Mouse (Mus musculus): Measurements from ENCODE around the gene Col23a1.

The Col23a1 gene

GRCm38 (mm10) chr11:51482251-51482650, 192.5 kb downstream of the Col23a1 start:
- no peak for DNase-seq (ENCODE audit: low read depth, low spot score)

DNA sequence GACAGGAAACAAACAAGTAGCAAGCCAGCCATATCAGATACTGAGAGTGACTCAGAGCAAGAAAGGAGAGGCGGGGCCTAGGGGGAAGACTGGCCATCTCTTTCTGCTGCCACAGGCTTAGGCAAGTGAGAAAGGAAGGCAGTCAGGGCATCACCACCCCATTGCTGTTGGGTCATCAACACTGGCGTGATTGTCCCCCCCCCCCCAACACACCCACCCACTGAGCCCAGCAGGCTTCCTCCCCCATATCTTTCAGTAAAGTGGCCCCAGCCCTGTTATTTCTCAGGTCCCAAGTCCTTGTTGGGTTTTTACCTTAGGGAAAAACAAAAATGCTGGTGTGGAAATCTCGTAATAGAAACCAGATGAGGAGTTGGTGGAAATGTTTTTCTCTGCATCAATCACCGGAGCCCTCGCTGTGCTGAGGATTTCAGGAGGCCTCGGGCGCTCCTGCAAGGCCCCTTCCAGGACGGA, 195.4 kb downstream of the Col23a1 start:
- DNase-seq (ENCODE audit: low read depth, low spot score): no peak

GRCm38 (mm10) chr11:51485775-51486464, 196.2 kb downstream of the Col23a1 start:
- no peak for DNase-seq (ENCODE audit: low read depth, low spot score)

- no peak for DNase-seq (ENCODE audit: low read depth, low spot score)
Observed at GRCm38 (mm10) chr11:51488813-51489212, 199.1 kb downstream of the Col23a1 start.

DNA sequence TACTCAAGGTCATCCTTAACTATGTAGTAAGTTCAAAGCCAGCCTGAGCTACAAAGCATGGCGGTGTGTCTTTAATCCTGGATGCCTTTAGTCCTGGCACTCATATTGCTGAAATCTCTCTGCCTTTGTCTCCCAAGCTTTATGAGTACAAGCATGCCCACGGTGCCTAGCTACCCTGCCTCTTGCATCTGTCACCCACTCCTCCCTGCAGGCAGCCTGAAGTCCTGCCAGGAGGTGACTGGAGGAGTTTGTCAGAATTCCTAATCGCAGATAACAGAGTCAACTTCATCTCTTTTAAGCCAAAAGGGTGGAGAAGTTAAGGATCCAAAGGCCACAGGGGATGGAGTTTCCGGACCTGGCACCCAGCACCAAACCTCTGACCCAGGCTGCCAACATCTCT, 203.7 kb downstream of the Col23a1 start:
- no peak for DNase-seq (ENCODE audit: low read depth, low spot score)

DNA sequence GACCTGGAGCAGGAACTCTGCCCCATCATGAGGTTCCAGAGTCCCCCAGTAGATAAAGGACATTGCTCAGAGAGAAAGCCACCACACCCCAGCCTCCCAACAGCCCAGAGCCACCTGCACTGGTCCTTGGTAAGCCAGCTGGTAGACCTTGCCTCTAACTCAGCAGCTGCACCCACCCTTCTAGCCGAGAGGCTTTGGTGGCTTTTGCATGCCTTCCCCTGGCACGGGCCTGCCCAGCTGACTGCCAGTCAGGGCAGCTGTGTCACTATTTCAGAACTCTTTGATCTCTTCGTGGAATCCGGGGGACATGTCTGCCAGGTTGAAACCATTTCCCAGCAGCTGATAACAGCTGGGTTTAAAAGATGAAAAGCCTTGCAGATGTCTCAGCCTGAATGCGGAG, 204.5 kb downstream of the Col23a1 start:
- DNase-seq (ENCODE audit: low read depth, low spot score): no peak

GRCm38 (mm10) chr11:51499776-51500175, 210.1 kb downstream of the Col23a1 start:
- DNase-seq (ENCODE audit: low read depth, low spot score): no peak

GRCm38 (mm10) chr11:51502431-51502851, 212.7 kb downstream of the Col23a1 start:
- no peak for DNase-seq (ENCODE audit: low read depth, low spot score)

DNA sequence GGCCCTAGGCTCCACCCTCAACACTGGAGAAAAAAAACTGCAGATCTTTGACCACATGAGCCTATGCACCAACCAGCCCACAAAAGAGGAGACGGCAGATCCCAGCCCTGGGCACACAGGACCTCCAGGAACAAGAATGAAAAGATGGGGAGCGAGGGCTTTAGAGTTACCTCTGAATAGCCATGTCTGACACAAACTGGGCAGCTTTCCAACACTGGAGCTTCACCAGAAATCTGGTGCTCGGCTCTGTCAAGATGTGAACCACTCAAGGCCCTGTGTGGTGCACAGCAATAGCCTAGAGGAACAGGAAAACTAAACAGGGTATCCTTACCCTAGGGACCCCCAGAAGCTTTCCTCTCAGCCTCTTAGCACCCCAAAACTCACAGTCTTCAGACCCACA, 215.2 kb downstream of the Col23a1 start:
- no peak for DNase-seq (ENCODE audit: low read depth, low spot score)

- DNase-seq (ENCODE audit: low read depth, low spot score): no peak
Observed at GRCm38 (mm10) chr11:51508053-51508452, 218.3 kb downstream of the Col23a1 start.

DNA sequence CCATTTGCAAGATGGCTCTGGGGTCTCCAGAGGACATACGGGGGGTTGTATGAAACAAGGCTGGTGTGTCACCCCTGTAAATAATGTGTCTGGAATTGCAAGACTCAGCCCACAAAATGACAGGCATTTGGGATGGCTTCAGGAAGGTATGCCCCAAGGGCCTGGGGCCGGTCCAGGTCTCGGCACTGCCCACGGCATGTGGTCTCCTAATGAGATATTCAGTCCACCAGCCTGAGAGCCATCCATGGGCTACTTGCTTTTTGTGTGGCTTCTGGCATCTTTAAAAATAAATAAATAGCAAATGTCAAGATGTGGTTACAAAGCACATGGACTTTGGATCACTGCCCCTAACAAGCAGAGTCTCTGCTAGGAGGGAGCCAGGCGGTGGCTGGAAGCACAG, 219.5 kb downstream of the Col23a1 start:
- DNase-seq (ENCODE audit: low read depth, low spot score): no peak

GRCm38 (mm10) chr11:51513019-51513418, 223.3 kb downstream of the Col23a1 start:
- DNase-seq (ENCODE audit: low read depth, low spot score): no peak

GRCm38 (mm10) chr11:51515346-51515745, 225.6 kb downstream of the Col23a1 start:
- no peak for DNase-seq (ENCODE audit: low read depth, low spot score)

DNA sequence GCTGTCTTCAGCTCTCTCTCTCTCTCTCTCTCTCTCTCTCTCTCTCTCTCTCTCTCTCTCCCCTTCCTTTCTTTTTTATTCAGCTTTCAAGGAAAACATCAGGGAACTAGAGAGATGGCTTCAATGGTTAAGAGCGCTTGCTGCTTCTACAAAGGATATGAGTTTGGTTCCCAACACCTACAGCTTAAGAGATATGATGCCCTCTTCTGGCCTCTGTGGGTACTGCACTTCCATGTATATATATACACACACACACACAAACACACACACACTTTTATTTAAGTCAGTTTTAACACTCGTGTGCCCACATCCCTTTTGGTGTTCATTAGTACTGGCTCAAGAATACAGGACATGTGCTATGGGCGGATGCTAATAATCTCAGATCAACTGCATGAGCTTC, 228.4 kb downstream of the Col23a1 start:
- peak; percentile 66 for DNase-seq (ENCODE audit: low read depth, low spot score)

GRCm38 (mm10) chr11:51518585-51518984, 228.9 kb downstream of the Col23a1 start:
- no peak for DNase-seq (ENCODE audit: low read depth, low spot score)

DNA sequence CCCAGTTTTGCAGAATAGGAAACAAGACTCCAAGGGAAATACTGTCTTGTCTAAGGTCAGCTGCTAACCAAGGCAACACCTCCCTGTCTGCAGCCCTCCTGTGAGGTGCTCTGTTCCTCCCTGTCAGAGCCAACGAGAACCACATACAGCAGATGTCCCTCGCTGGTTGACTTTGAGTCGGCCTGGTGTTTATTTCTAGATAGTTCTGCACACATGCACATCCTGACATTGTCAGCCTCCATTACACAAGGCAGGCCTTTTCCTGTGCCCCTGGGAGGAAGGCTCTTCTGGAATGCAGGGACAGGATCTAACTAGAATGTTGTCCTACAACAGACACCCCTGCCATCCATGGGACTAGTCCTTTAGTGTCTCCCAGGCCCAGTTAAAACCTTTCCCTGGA, 231.7 kb downstream of the Col23a1 start:
- no peak for DNase-seq (ENCODE audit: low read depth, low spot score)

DNA sequence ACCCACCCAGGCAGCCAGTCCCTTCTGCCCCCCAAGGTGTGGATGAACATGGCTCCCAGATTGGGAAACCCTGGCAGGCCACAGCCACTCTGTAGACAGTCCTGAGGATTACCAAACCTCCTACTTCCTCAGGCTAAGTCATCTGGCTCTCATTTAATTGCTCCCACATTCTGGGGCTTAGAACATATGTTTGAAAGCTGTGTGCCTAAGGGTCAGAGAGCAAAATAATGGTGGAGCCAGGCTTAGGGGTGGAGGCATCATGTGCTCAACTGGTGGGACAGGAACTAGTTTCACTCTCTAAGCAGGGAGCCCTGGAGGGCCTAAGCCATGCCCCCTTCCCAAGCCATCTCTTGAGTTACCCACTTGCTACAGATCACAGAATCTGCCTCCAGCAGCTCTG, 233.5 kb downstream of the Col23a1 start:
- DNase-seq (ENCODE audit: low read depth, low spot score): no peak

DNA sequence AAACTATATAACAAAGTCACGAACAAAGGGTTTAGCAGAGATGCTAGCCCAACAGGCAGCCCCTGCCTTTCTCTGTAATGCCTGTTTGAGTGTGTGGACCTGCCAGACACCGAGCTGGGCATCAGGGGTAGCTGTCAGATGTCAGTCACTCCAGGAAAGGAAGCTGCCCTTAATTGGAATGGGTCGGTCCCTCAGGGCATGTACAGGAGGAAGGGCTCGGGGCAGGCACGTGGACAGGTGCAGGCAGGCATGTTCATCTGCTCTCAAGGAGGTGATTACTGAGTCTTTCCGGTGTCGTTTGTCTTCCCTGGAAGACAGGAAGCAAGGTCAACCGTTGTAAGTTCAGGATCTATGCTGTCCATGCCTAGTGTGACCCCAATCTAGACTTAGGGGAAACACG, 233.9 kb downstream of the Col23a1 start:
- DNase-seq (ENCODE audit: low read depth, low spot score): no peak

DNA sequence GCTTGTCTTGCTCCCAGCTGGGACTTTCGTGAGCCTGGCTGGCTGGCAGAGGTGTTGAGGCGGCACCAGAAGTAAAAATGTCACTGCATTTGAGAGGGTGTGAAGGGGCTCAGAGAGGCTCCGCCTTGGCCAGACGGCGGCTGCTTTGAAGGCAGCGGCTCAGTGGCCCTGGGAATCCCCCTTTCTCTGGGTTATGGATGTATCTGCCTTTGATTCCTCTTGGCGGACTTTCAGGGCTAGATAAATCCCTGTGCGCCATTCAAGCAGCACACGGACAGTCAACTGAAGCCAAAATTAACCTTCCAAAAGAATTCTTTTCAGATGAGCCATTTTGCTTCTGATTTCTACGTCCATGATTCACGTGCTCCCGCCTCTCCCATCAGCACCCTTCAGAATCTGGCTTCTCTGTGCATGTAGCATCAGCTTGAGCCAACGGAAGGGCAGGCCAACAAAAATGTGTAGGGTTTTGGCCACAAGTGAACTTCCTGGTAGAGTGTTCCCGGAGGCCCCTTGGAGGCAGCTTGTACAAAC, 237.0 kb downstream of the Col23a1 start:
- no peak for DNase-seq (ENCODE audit: low read depth, low spot score)

GRCm38 (mm10) chr11:51533128-51533533, 243.4 kb downstream of the Col23a1 start:
- DNase-seq (ENCODE audit: low read depth, low spot score): no peak

DNA sequence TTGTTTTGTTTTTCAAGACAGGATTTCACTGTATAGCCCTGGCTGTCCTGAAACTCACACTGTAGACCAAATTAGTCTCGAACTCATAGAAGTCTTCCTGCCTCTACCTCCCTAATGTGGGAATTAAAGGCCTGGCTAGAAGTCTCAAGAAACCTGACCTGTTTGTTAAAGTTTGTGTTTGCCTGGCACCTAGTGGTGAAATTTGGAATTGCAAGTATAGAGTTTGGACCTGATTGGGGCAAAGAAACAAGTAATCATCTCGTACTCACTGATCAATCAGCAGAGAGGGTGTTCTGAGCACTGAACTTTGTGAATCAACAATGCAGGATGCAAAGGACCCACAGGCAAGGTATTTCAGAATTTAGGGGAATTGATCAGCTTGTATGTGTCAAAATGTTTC, 244.6 kb downstream of the Col23a1 start:
- peak; percentile 84 for DNase-seq (ENCODE audit: low read depth, low spot score)

GRCm38 (mm10) chr11:51538388-51538787, 248.7 kb downstream of the Col23a1 start:
- no peak for DNase-seq (ENCODE audit: low read depth, low spot score)

GRCm38 (mm10) chr11:51538919-51539758, 249.4 kb downstream of the Col23a1 start:
- no peak for DNase-seq (ENCODE audit: low read depth, low spot score)

All from ES-CJ7 (cell line).